Mouse (Mus musculus) E14TG2a.4 (cell line): Measurements from ENCODE around the gene Tas2r135.

ENCODE experiments used
- CTCF ChIP-seq: conservative IDR thresholded peaks from 2 replicates; pipeline ENCODE4 v1.5.1; 2014; ENCODE audit warnings: low read length
- NANOG ChIP-seq: IDR thresholded peaks from 2 replicates; pipeline ENCODE4 v1.6.1; 2014; ENCODE audit warnings: borderline replicate concordance, low read length, mixed read lengths
- POU5F1 ChIP-seq: IDR thresholded peaks from 2 replicates; pipeline ENCODE4 v1.6.1; 2014; ENCODE audit warnings: low read length, borderline replicate concordance

GRCm38 (mm10) chr6:42398285-42398684 is 6.9 kb upstream of the Tas2r135 start:
- TF ChIP-seq POU5F1 = no peak
- no peak for TF ChIP-seq CTCF
- no peak for TF ChIP-seq NANOG
